Mouse (Mus musculus): ENCODE measurements around the gene Olfr624. TPM values are rescaled to one million over a fixed set of nuclear protein-coding genes. Genes with fewer than 3 reads are reported as not detected.
"Not testable (repeated sequence)": the region's sequence is repeated elsewhere in the genome, so short reads cannot be mapped to it uniquely, and the experiment has no call there.

The Olfr624 gene
- under 1 TPM in 1 of 2 experiments, not detected in 1; 0.05 TPM for total RNA-seq (2021)

GRCm38 (mm10) chr7:103671091-103671490 lies at the start of gene Olfr624:
Gene Olfr624, minus strand, starts transcription at chr7:103671191.
- no peak for DNase-seq (ENCODE audit: extremely low spot score in 1 of 2, low spot score in 1 of 2)

- DNase-seq (ENCODE audit: extremely low spot score in 1 of 2, low spot score in 1 of 2): not testable (repeated sequence)
These were observed 45.4 kb upstream of the Olfr624 start for GRCm38 (mm10) chr7:103716398-103716797.

- no peak for DNase-seq (ENCODE audit: extremely low spot score in 1 of 2, low spot score in 1 of 2)
These were observed 43.4 kb upstream of the Olfr624 start, which contains the start of gene Olfr243 for GRCm38 (mm10) chr7:103714371-103714770. Gene Olfr243, plus strand, starts transcription at chr7:103714671.

- DNase-seq (ENCODE audit: extremely low spot score in 1 of 2, low spot score in 1 of 2): no peak
These were observed 41.0 kb upstream of the Olfr624 start for GRCm38 (mm10) chr7:103712024-103712423.

- no peak for DNase-seq (ENCODE audit: extremely low spot score in 1 of 2, low spot score in 1 of 2)
These were observed 28.5 kb upstream of the Olfr624 start for GRCm38 (mm10) chr7:103699469-103699868.

GRCm38 (mm10) chr7:103682420-103682819 lies 11.4 kb upstream of the Olfr624 start, which contains the start of gene Olfr625-ps1:
Gene Olfr625-ps1, plus strand, starts transcription at chr7:103682720.
- DNase-seq (ENCODE audit: extremely low spot score in 1 of 2, low spot score in 1 of 2): no peak

GRCm38 (mm10) chr7:103663598-103663997 lies 7.4 kb downstream of the Olfr624 start, which contains the start of gene Olfr623:
Gene Olfr623, minus strand, starts transcription at chr7:103663698.
- DNase-seq (ENCODE audit: extremely low spot score in 1 of 2, low spot score in 1 of 2): no peak

- no peak for DNase-seq (ENCODE audit: extremely low spot score in 1 of 2, low spot score in 1 of 2)
These were observed 26.9 kb downstream of the Olfr624 start for GRCm38 (mm10) chr7:103644070-103644469.

GRCm38 (mm10) chr7:103642602-103643001 lies 28.4 kb downstream of the Olfr624 start, which contains the start of gene Olfr622:
Gene Olfr622, minus strand, starts transcription at chr7:103642702.
- DNase-seq (ENCODE audit: extremely low spot score in 1 of 2, low spot score in 1 of 2): no peak

GRCm38 (mm10) chr7:103636795-103637194 lies 34.2 kb downstream of the Olfr624 start:
- DNase-seq (ENCODE audit: extremely low spot score in 1 of 2, low spot score in 1 of 2): no peak

Other genes with a start within 250 kb of the Olfr624 start
- gene Olfr605, start 225.8 kb downstream of the Olfr624 start, total RNA-seq (2021): not detected
- not detected for gene Olfr606, start 222.1 kb downstream of the Olfr624 start, total RNA-seq (2021)
- gene Olfr607, start 207.0 kb downstream of the Olfr624 start, total RNA-seq (2021): not detected
- gene Olfr608, start 201.3 kb downstream of the Olfr624 start, total RNA-seq (2021): not detected
- gene Olfr609, start 173.1 kb downstream of the Olfr624 start, total RNA-seq (2021): not detected
- gene Olfr610, start 159.1 kb downstream of the Olfr624 start, total RNA-seq (2021): not detected
- gene Olfr611, start 150.3 kb downstream of the Olfr624 start, total RNA-seq (2021): not detected
- gene Olfr612, start 128.5 kb downstream of the Olfr624 start, total RNA-seq (2021): not detected
- gene Olfr613, start 123.1 kb downstream of the Olfr624 start, total RNA-seq (2021): not detected
- gene Olfr615, start 115.1 kb downstream of the Olfr624 start, total RNA-seq (2021): not detected
- not detected for gene Olfr616, start 102.0 kb downstream of the Olfr624 start, total RNA-seq (2021)
- not detected for gene Olfr617, start 98.1 kb downstream of the Olfr624 start, total RNA-seq (2021)
- gene Olfr618, start 81.1 kb downstream of the Olfr624 start, total RNA-seq (2021): not detected
- not detected for gene Olfr619, start 70.6 kb downstream of the Olfr624 start, total RNA-seq (2021)
- not detected for gene Olfr620, start 58.7 kb downstream of the Olfr624 start, total RNA-seq (2021)
- gene Olfr622, start 28.5 kb downstream of the Olfr624 start, total RNA-seq (2021): not detected
- gene Olfr623, start 7.5 kb downstream of the Olfr624 start, total RNA-seq (2021): not detected
- gene Olfr625-ps1, start 11.5 kb upstream of the Olfr624 start, total RNA-seq (2021): not detected
- gene Olfr243, start 43.5 kb upstream of the Olfr624 start, total RNA-seq (2021): not detected
- not detected for gene Olfr628, start 59.2 kb upstream of the Olfr624 start, total RNA-seq (2021)
- not detected for gene Olfr629, start 73.8 kb upstream of the Olfr624 start, total RNA-seq (2021)
- not detected for gene Olfr630, start 86.1 kb upstream of the Olfr624 start, total RNA-seq (2021)
- not detected for gene Olfr69, start 100.4 kb upstream of the Olfr624 start, total RNA-seq (2021)
- gene Olfr68, start 108.5 kb upstream of the Olfr624 start, total RNA-seq (2021): not detected
- not detected for gene Olfr67, start 120.6 kb upstream of the Olfr624 start, total RNA-seq (2021)
- 10 to 100 TPM; 73.9 to 75.8 TPM for gene Hbb-bt, start 142.8 kb upstream of the Olfr624 start, total RNA-seq (2021)
- gene Hbb-bs, start 156.9 kb upstream of the Olfr624 start, total RNA-seq (2021): 100 to 1,000 TPM; 561 to 593 TPM
- not detected for gene Hbb-bh2, start 169.3 kb upstream of the Olfr624 start, total RNA-seq (2021)
- gene Hbb-bh1, start 172.0 kb upstream of the Olfr624 start, total RNA-seq (2021): not detected
- gene Hbb-y, start 182.0 kb upstream of the Olfr624 start, total RNA-seq (2021): not detected
- gene Olfr66, start 215.1 kb upstream of the Olfr624 start, total RNA-seq (2021): not detected
- gene Olfr64, start 223.3 kb upstream of the Olfr624 start, total RNA-seq (2021): not detected
- not detected for gene Olfr65, start 232.3 kb upstream of the Olfr624 start, total RNA-seq (2021)